Mouse (Mus musculus) hindbrain, postnatal 0 days (tissue): Measurements from ENCODE around the gene Haghl. TPM values are rescaled to one million over a fixed set of nuclear protein-coding genes. Genes with fewer than 3 reads are reported as not detected.

Experiments used
- ATAC-seq: fragments of 200-750 bp; cut with Nextera tagmentation; 2 replicates; pipeline ENCODE4 v1.8.0; 2017; ENCODE audit warnings: mild to moderate bottlenecking, moderate TSS enrichment, moderate library complexity
- DNase-seq: peaks from one replicate; pipeline ENCODE4 v3.0.0-alpha.2; 2015; ENCODE audit warnings: low spot score
- H3K27ac ChIP-seq: fragments of 300-500 bp; sonication (generic); 2 replicates; pipeline ENCODE4 v1.5.1; 2014; ENCODE audit warnings: mild to moderate bottlenecking
- H3K27me3 ChIP-seq: fragments of 300-500 bp; sonication (generic); 2 replicates; pipeline ENCODE4 v1.6.1; 2014; ENCODE audit warnings: low read length, mixed read lengths; ENCODE audit not compliant: insufficient read depth
- H3K36me3 ChIP-seq: fragments of 300-500 bp; sonication (generic); 2 replicates; pipeline ENCODE4 v1.6.1; 2014; ENCODE audit warnings: low read length, mixed read lengths; ENCODE audit not compliant: insufficient read depth
- H3K4me1 ChIP-seq: fragments of 300-500 bp; sonication (generic); 2 replicates; pipeline ENCODE4 v1.6.1; 2014; ENCODE audit warnings: antibody characterized with exemption, low read length, mixed read lengths; ENCODE audit not compliant: insufficient read depth
- H3K4me2 ChIP-seq: fragments of 300-500 bp; sonication (generic); 2 replicates; pipeline ENCODE4 v1.6.1; 2014; ENCODE audit warnings: low read depth, mild to moderate bottlenecking, low read length, moderate library complexity, mixed read lengths
- H3K4me3 ChIP-seq: fragments of 300-500 bp; sonication (generic); 2 replicates; pipeline ENCODE4 v1.5.1; 2014; ENCODE audit warnings: low read length
- H3K9ac ChIP-seq: fragments of 300-500 bp; sonication (generic); replicated peaks from 2 replicates; pipeline ENCODE4 v1.6.1; 2014; ENCODE audit warnings: mild to moderate bottlenecking, low read length, moderate library complexity, mixed read lengths
- H3K9me3 ChIP-seq: fragments of 300-500 bp; sonication (generic); 2 replicates; pipeline ENCODE4 v1.6.1; 2016; ENCODE audit warnings: low read length, mixed read lengths
- CTCF ChIP-seq: IDR thresholded peaks from 2 replicates; pipeline ENCODE4 v1.5.1; 2016; ENCODE audit warnings: antibody characterized with exemption, control low read depth, low read depth
- WGBS: fragments of 180-500 bp; shearing (Covaris S2); extraction: QIAGEN DNeasy Blood & Tissue Kit; methylation state at CpG from one replicate; pipeline ENCODE4 v1.1.7; 2014; 5-methylcytosine and 5-hydroxymethylcytosine counted together
- polyA plus RNA-seq: library from polyadenylated mRNA; unstranded; fragments of >200 nt; fragmentation: Nextera tagmentation; extraction: Ambion mirVana; gene quantifications from 2 replicates; pipeline ENCODE4 v1.2.1, GENCODE M21; 2015
- total RNA-seq: library from RNA; depleted of rRNA; stranded (reverse); fragments of >200 nt; gene quantifications from 2 replicates; pipeline ENCODE4 v1.2.3, GENCODE M21; 2014

Haghl gene
- total and polyA plus RNA-seq, 2 experiments from 2014 or later: 171 to 219 TPM

DNA sequence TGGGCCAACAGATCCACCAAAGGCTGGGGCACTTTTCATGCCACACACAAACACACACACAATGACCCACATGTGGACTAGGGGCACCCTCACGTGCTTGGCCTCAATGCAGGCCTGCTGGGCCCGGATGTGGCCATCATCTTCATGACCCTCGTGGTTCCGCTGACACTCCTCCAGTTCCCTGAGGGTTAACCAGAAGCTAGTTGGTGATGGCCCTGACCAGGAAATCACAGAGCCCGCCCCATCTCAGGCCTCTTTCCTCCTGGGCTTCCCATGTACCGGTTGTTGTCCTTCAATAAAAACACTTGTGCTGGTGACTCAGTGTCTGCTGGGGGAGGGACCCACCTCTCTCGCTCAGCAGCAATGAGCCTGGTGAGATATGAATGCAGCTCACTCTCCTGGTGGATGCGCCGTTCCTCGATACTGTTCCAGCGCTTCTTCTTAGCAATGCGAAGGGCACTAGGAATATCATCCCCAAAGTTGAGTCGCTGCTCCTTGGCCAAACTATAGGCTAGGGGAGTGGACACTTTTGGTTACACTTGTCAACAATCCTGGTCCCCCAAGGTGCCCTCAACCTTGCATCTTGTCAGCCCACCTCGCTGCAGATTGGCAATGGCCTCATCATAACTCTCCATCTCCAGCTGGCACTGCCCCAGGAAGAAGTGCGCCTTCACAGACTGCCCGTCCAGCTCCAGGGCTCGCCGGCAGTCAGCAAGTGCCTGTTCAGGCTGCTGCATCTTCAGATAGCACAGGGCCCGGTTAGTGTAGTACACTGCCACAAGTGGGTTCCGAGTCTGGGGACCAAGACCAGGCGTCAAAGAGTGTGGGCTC lies 46.2 kb upstream of the Haghl start:
- peaks cover 49% of the 10 kb centered on the region for H3K4me1 ChIP-seq
- H3K27me3 ChIP-seq: no peaks in the 10 kb centered on the region
- H3K36me3 ChIP-seq: peaks cover 22% of the 10 kb centered on the region; the same call in 1 of the 2 replicates
- ATAC-seq (no peak), DNase-seq (no peak)
- 58% methylated on average over 21 of the region's 21 CpGs for WGBS
- peak overlapping the region; percentile 75 for H3K9ac ChIP-seq
- peak overlapping the region; percentile 66 for H3K4me3 ChIP-seq
- no peaks in the 10 kb centered on the region for H3K9me3 ChIP-seq
- peak overlapping the region; percentile 80 for H3K4me2 ChIP-seq
- TF ChIP-seq CTCF: no peak
- peak overlapping the region; percentile 98 for H3K27ac ChIP-seq

DNA sequence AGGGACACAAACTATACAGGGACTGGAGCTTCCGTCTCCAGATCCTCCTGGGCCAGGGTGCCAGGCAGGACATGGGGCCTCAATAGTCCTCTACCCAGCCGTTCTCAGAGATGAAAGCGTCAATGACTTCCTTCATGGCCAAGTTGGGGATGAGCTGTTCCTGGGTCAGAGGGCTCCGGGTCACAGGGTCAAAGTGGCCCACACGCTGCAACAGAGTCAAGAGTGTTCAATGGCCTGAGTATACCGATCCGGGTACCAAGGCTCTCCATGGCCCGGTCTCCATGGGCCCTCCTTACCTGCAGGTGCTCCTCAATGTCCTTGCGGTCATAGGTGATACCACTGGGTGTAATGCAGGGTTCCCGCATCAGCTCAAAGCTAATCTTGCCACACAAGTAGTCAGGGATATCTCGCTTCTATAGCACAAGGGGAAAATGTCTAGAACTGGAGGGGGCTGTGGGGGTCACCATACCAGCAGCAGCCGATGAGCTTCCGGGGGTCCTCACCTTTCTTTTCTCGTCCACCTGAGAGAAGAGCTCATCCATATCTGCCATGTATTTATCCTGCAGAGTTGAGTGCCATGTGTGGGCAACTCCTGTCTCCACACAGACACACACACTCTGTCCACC lies 45.4 kb upstream of the Haghl start:
- no peak for ATAC-seq
- H3K4me1 ChIP-seq: peaks cover 41% of the 10 kb centered on the region
- H3K36me3 ChIP-seq: peaks cover 25% of the 10 kb centered on the region; the same call in 1 of the 2 replicates

DNA sequence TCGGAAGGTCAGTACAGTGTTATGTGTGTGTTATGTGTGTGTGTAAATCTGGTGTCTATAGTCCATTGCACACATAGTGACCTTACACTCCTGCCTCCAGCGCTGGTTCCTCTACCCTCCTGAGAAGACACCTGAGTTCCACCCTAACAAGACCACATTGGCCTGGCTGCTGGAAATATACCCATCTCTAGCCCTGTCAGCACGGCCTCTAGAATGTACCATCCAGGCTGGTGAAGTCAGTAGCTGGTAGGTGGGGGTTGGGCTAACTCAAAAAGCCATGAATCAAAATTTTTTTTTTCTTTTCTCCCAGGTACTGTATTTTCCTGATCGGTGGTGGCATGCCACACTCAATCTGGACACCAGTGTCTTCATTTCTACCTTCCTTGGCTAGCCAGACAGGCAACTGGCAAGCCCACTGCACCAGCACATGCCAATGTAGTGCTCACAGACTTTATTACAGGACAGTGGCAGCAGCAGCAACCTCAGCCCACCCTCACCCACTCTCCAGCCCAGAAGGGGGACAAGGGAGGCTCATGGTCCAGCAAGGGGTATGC lies 44.8 kb upstream of the Haghl start:
- Histone ChIP-seq H3K4me2 (peak overlapping the region; percentile 80; the same call in 1 of the 2 replicates), H3K4me3 (peak overlapping the region; percentile 46; the same call in 1 of the 2 replicates), H3K36me3 (peaks cover 25% of the 10 kb centered on the region; the same call in 1 of the 2 replicates), H3K27me3 (no peaks in the 10 kb centered on the region), H3K9me3 (no peaks in the 10 kb centered on the region), H3K27ac (no peak overlapping the region), H3K4me1 (peaks cover 35% of the 10 kb centered on the region), H3K9ac (no peak overlapping the region)
- ATAC-seq (no peak), DNase-seq (no peak)
- 84% methylated on average over 4 of the region's 4 CpGs for WGBS
- TF ChIP-seq CTCF: no peak

More for the DNA sequence above, 45.4 kb upstream of the Haghl start:
- no peaks in the 10 kb centered on the region for H3K27me3 ChIP-seq
- H3K9me3 ChIP-seq: no peaks in the 10 kb centered on the region
- no peak overlapping the region for H3K4me3 ChIP-seq
- TF ChIP-seq CTCF: no peak
- H3K4me2 ChIP-seq: peak overlapping the region; percentile 80; the same call in 1 of the 2 replicates
- no peak overlapping the region for H3K9ac ChIP-seq
- 86% methylated on average over 14 of the region's 14 CpGs for WGBS
- no peak overlapping the region for H3K27ac ChIP-seq
- no peak for DNase-seq

DNA sequence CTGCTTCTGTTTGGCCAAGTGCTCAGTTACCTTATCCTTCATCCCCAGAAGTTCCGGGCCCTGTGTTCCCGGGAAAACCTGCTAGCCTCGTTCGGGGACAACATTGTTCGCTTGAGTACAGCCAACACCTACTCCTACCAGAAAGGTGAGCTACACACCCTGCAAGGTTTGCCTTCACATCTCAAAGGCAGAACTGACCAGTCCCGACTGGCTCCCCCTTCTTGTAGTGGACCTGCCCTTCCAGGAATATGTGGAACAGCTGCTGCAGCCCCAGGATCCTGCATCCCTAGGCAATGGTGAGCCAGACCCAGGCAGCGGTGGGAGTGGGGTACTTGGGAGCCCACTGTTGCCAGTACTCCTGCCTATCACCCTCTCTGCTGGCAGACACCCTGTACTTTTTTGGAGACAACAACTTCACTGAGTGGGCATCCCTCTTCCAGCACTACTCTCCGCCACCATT lies 44.1 kb upstream of the Haghl start:
- H3K9ac ChIP-seq: peak overlapping the region; percentile 80
- H3K27me3 ChIP-seq: no peaks in the 10 kb centered on the region
- ATAC-seq (no peak), DNase-seq (no peak)
- H3K9me3 ChIP-seq: no peaks in the 10 kb centered on the region
- no peak for TF ChIP-seq CTCF
- peak overlapping the region; percentile 96 for H3K27ac ChIP-seq
- 34% methylated on average over 8 of the region's 8 CpGs for WGBS
- peaks cover 25% of the 10 kb centered on the region; the same call in 1 of the 2 replicates for H3K36me3 ChIP-seq
- H3K4me1 ChIP-seq: peaks cover 34% of the 10 kb centered on the region
- peak overlapping the region; percentile 80 for H3K4me2 ChIP-seq
- peak overlapping the region; percentile 46 for H3K4me3 ChIP-seq

DNA sequence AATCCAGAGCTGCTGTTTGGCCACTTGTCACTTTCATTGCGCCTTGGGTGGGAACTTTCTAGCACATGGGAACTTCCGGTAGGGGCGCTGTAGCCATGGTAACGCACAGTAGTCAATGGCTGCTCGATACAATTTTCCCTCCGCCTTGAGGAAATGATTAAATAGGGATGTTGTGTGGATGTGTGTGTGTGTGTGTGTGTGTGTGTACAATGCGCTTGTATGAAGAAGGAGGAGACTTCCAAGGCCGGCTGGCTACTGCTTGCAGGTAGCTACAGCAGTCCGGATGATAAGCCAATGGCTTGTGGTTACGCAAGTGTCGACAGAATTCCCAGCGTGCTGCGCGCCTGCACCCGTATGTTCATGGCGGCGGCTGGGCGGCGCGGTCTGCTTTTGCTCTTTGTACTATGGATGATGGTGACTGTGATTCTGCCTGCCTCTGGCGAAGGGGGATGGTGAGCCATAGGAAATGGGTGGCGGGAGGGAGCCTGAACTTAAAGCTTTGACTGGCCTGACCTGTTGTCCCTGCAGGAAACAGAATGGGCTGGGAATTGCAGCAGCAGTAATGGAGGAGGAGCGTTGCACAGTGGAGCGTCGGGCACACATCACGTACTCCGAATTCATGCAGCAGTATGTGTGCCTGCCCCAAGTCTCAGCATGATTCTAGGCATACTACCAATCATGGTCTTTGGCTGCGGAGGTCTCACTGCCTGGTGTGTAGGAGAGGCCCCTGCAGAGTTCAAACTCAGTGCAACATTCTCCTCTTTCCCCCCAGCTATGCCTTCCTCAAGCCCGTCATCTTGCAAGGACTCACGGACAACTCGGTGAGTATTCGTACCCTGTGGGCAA lies 43.5 kb upstream of the Haghl start, which contains the start of gene Jmjd8:
TSS of gene Jmjd8 (plus strand) at position 156 of the 846 bp plus-strand sequence.
- WGBS: under 1% methylated on average over 32 of the region's 32 CpGs

DNA sequence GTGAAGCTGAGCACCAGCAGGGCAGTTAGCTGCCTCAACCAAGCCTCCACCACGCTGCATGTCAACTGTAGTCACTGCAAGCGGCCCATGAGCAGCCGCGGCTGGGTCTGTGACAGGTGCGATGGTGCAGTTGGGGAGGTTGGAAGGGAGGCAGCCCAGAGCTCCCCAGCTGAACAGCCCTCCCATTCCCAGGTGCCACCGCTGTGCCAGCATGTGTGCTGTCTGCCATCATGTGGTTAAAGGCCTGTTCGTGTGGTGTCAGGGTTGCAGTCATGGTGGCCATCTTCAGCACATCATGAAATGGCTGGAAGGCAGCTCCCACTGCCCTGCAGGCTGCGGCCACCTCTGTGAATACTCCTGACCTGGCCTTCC lies 42.7 kb upstream of the Haghl start:
- Histone ChIP-seq H3K4me1 (peaks cover 35% of the 10 kb centered on the region), H3K27ac (peak overlapping the region; percentile 96), H3K4me2 (peak overlapping the region; percentile 80), H3K9ac (peak overlapping the region; percentile 80), H3K27me3 (no peaks in the 10 kb centered on the region), H3K36me3 (peaks cover 25% of the 10 kb centered on the region; the same call in 1 of the 2 replicates), H3K9me3 (no peaks in the 10 kb centered on the region), H3K4me3 (peak overlapping the region; percentile 46)
- DNase-seq: no peak
- no peak for ATAC-seq
- no peak for TF ChIP-seq CTCF
- 75% methylated on average over 8 of the region's 8 CpGs for WGBS

More for the DNA sequence above, 43.5 kb upstream of the Haghl start, which contains the start of gene Jmjd8:
- Histone ChIP-seq H3K27me3 (no peaks in the 10 kb centered on the region), H3K9ac (peak within 1 kb of the TSS; percentile 80), H3K9me3 (no peaks in the 10 kb centered on the region), H3K27ac (peak within 1 kb of the TSS; percentile 96), H3K36me3 (peaks cover 25% of the 10 kb centered on the region; the same call in 1 of the 2 replicates), H3K4me3 (peak within 1 kb of the TSS; percentile 46), H3K4me2 (peak within 1 kb of the TSS; percentile 80), H3K4me1 (peaks cover 34% of the 10 kb centered on the region)
- peak; percentile 72 for TF ChIP-seq CTCF
- DNase-seq: peak; percentile 94
- ATAC-seq: peak; percentile 67
